Mouse (Mus musculus) kidney, embryonic 14.5 days (tissue): ENCODE results near the gene Ctsll3. TPM values are rescaled to one million over a fixed set of nuclear protein-coding genes. Genes with fewer than 3 reads are reported as not detected.

Experiments
- ATAC-seq: fragments of 200-750 bp; cut with Nextera tagmentation; 2 replicates; pipeline ENCODE4 v1.8.0; 2017; ENCODE audit warnings: moderate number of reproducible peaks, mild to moderate bottlenecking, moderate TSS enrichment, moderate library complexity; ENCODE audit not compliant: low FRiP score, low TSS enrichment
- H3K27ac ChIP-seq: fragments of 300-500 bp; sonication (generic); 2 replicates; pipeline ENCODE4 v1.5.1; 2014; ENCODE audit warnings: low read depth, mild to moderate bottlenecking, low read length, moderate library complexity, mixed read lengths
- H3K27me3 ChIP-seq: fragments of 300-500 bp; sonication (generic); 2 replicates; pipeline ENCODE4 v1.6.1; 2014; ENCODE audit warnings: mild to moderate bottlenecking, low read length; ENCODE audit not compliant: control insufficient read depth, insufficient read depth
- H3K36me3 ChIP-seq: fragments of 300-500 bp; sonication (generic); 2 replicates; pipeline ENCODE4 v1.6.1; 2014; ENCODE audit warnings: low read length, mixed read lengths; ENCODE audit not compliant: control insufficient read depth, insufficient read depth
- H3K4me1 ChIP-seq: fragments of 300-500 bp; sonication (generic); 2 replicates; pipeline ENCODE4 v1.6.1; 2014; ENCODE audit warnings: low read length, mixed read lengths; ENCODE audit not compliant: control insufficient read depth, insufficient read depth
- H3K4me2 ChIP-seq: fragments of 300-500 bp; sonication (generic); replicated peaks from 2 replicates; pipeline ENCODE4 v1.6.1; 2014; ENCODE audit warnings: low read depth, mild to moderate bottlenecking, low read length
- H3K4me3 ChIP-seq: fragments of 300-500 bp; sonication (generic); 2 replicates; pipeline ENCODE4 v1.5.1; 2014; ENCODE audit warnings: mild to moderate bottlenecking, low read length
- H3K9ac ChIP-seq: fragments of 300-500 bp; sonication (generic); 2 replicates; pipeline ENCODE4 v1.6.1; 2014; ENCODE audit warnings: low read depth, mild to moderate bottlenecking, low read length, moderate library complexity
- H3K9me3 ChIP-seq: fragments of 300-500 bp; sonication (generic); 2 replicates; pipeline ENCODE4 v1.6.1; 2016; ENCODE audit warnings: low read length; ENCODE audit not compliant: control insufficient read depth
- WGBS: fragments of 180-500 bp; shearing (Covaris S2); extraction: QIAGEN DNeasy Blood & Tissue Kit; methylation state at CpG from one replicate; pipeline ENCODE4 v1.1.7; 2014; 5-methylcytosine and 5-hydroxymethylcytosine counted together
- polyA plus RNA-seq: library from polyadenylated mRNA; unstranded; fragments of >200 nt; fragmentation: Nextera tagmentation; extraction: Ambion mirVana; gene quantifications from 2 replicates; pipeline ENCODE4 v1.2.1, GENCODE M21; 2014

Gene Ctsll3
- not detected in 2 replicates for polyA plus RNA-seq

GRCm38 (mm10) chr13:60802749-60803148, at the start of gene Ctsll3:
Ctsll3 (minus strand) TSS chr13:60802849.
- no peak within 1 kb of the TSS for H3K4me2 ChIP-seq
- H3K4me3 ChIP-seq: no peak within 1 kb of the TSS
- no peak within 1 kb of the TSS for H3K27ac ChIP-seq
- no peaks in the 10 kb centered on the region for H3K9me3 ChIP-seq
- no peaks in the 10 kb centered on the region for H3K4me1 ChIP-seq
- 72% methylated on average over 1 of the region's 1 CpGs for WGBS
- no peaks in the 10 kb centered on the region for H3K27me3 ChIP-seq
- no peaks in the 10 kb centered on the region for H3K36me3 ChIP-seq
- H3K9ac ChIP-seq: no peak within 1 kb of the TSS
- no peak for ATAC-seq

- Histone ChIP-seq H3K9me3 (no peaks in the 10 kb centered on the region), H3K4me1 (no peaks in the 10 kb centered on the region), H3K4me2 (no peak overlapping the region), H3K4me3 (no peak overlapping the region), H3K9ac (no peak overlapping the region), H3K27me3 (no peaks in the 10 kb centered on the region), H3K36me3 (no peaks in the 10 kb centered on the region), H3K27ac (no peak overlapping the region)
- WGBS: 79% methylated on average over 4 of the region's 4 CpGs
- ATAC-seq: no peak
Observed at GRCm38 (mm10) chr13:60848241-60849120, 45.8 kb upstream of the Ctsll3 start.

- Histone ChIP-seq H3K36me3 (no peaks in the 10 kb centered on the region), H3K27me3 (no peaks in the 10 kb centered on the region), H3K4me2 (no peak overlapping the region), H3K9ac (no peak overlapping the region), H3K27ac (no peak overlapping the region), H3K4me1 (no peaks in the 10 kb centered on the region), H3K9me3 (no peaks in the 10 kb centered on the region), H3K4me3 (no peak overlapping the region)
- WGBS: 88% methylated on average over 8 of the region's 8 CpGs
- no peak for ATAC-seq
Observed at GRCm38 (mm10) chr13:60843153-60843552, 40.5 kb upstream of the Ctsll3 start.

- H3K36me3 ChIP-seq: no peaks in the 10 kb centered on the region
- H3K4me2 ChIP-seq: no peak overlapping the region
- H3K9me3 ChIP-seq: no peaks in the 10 kb centered on the region
- no peak for ATAC-seq
- no peaks in the 10 kb centered on the region for H3K4me1 ChIP-seq
- H3K4me3 ChIP-seq: no peak overlapping the region
- H3K27me3 ChIP-seq: no peaks in the 10 kb centered on the region
- H3K27ac ChIP-seq: no peak overlapping the region
- WGBS: 83% methylated on average over 6 of the region's 6 CpGs
- H3K9ac ChIP-seq: no peak overlapping the region
Observed at GRCm38 (mm10) chr13:60842703-60843102, 40.1 kb upstream of the Ctsll3 start.

- Histone ChIP-seq H3K4me2 (no peak overlapping the region), H3K27me3 (no peaks in the 10 kb centered on the region), H3K4me3 (no peak overlapping the region), H3K27ac (no peak overlapping the region), H3K4me1 (no peaks in the 10 kb centered on the region), H3K9ac (no peak overlapping the region), H3K9me3 (no peaks in the 10 kb centered on the region), H3K36me3 (no peaks in the 10 kb centered on the region)
- ATAC-seq: no peak
- 67% methylated on average over 2 of the region's 2 CpGs for WGBS
Observed at GRCm38 (mm10) chr13:60839353-60839902, 36.8 kb upstream of the Ctsll3 start.

GRCm38 (mm10) chr13:60826052-60826451, 23.4 kb upstream of the Ctsll3 start:
- no peaks in the 10 kb centered on the region for H3K9me3 ChIP-seq
- no peak overlapping the region for H3K27ac ChIP-seq
- H3K27me3 ChIP-seq: no peaks in the 10 kb centered on the region
- no peak overlapping the region for H3K4me2 ChIP-seq
- H3K9ac ChIP-seq: no peak overlapping the region
- H3K4me3 ChIP-seq: no peak overlapping the region
- 64% methylated on average over 3 of the region's 3 CpGs for WGBS
- H3K4me1 ChIP-seq: no peaks in the 10 kb centered on the region
- no peaks in the 10 kb centered on the region for H3K36me3 ChIP-seq
- ATAC-seq: no peak

GRCm38 (mm10) chr13:60820486-60821175, 18.0 kb upstream of the Ctsll3 start:
- Histone ChIP-seq H3K36me3 (no peaks in the 10 kb centered on the region), H3K4me1 (no peaks in the 10 kb centered on the region), H3K9me3 (no peaks in the 10 kb centered on the region), H3K4me2 (no peak overlapping the region), H3K27me3 (no peaks in the 10 kb centered on the region), H3K9ac (no peak overlapping the region), H3K4me3 (no peak overlapping the region), H3K27ac (no peak overlapping the region)
- ATAC-seq: no peak
- 68% methylated on average over 3 of the region's 3 CpGs for WGBS

- no peak overlapping the region for H3K4me3 ChIP-seq
- H3K9me3 ChIP-seq: no peaks in the 10 kb centered on the region
- H3K36me3 ChIP-seq: no peaks in the 10 kb centered on the region
- ATAC-seq: no peak
- H3K4me2 ChIP-seq: no peak overlapping the region
- no peak overlapping the region for H3K27ac ChIP-seq
- 10% methylated on average over 7 of the region's 7 CpGs for WGBS
- no peak overlapping the region for H3K9ac ChIP-seq
- H3K4me1 ChIP-seq: no peaks in the 10 kb centered on the region
- no peaks in the 10 kb centered on the region for H3K27me3 ChIP-seq
Observed at GRCm38 (mm10) chr13:60819469-60819868, 16.8 kb upstream of the Ctsll3 start.

- H3K9ac ChIP-seq: no peak overlapping the region
- no peak overlapping the region for H3K4me2 ChIP-seq
- H3K36me3 ChIP-seq: no peaks in the 10 kb centered on the region
- no peaks in the 10 kb centered on the region for H3K9me3 ChIP-seq
- no peak overlapping the region for H3K27ac ChIP-seq
- 71% methylated on average over 1 of the region's 1 CpGs for WGBS
- ATAC-seq: no peak
- H3K4me3 ChIP-seq: no peak overlapping the region
- no peaks in the 10 kb centered on the region for H3K4me1 ChIP-seq
- H3K27me3 ChIP-seq: no peaks in the 10 kb centered on the region
Observed at GRCm38 (mm10) chr13:60813722-60814121, 11.1 kb upstream of the Ctsll3 start.
